ENCODE assay signal across 8 mouse cellular contexts in the genomic region with DNA sequence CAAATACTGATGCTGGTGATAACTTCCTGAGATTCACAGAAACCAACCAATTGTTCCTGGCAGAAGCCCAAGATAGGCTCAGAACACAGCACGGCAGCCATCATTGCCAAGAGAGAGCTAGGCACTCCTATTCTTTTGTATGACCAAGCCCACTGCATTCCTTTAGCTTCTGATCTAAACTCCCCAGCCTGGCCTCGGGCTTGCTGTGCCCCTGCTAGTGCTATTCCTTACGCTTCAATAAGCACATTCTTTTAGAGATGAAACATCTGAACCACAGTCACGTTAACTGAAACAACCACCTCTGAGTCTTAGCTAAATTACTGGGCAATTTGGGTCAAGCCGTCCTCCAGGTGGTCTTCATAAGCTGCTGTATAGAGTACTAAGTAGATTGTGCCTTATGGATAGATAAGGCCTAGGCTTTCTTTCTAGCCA. TPM values are rescaled to one million over a fixed set of nuclear protein-coding genes. Genes with fewer than 3 reads are reported as not detected.
DNase-seq lines count a peak whose midpoint lies in the region; ATAC-seq lines count a peak whose summit lies in the region.

No protein-coding gene starts in this region.

- H3K4me3 ChIP-seq in kidney, embryonic 15.5 days (replicated peaks) = no peak overlapping the region
- no peak overlapping the region for H3K4me3 ChIP-seq in embryonic facial prominence, embryonic 10.5 days

- WGBS in kidney, embryonic 15.5 days = 26% methylated on average over 5 of the region's 5 CpGs
- 50% methylated on average over 5 of the region's 5 CpGs for WGBS in embryonic facial prominence, embryonic 10.5 days

- ATAC-seq in kidney, embryonic 15.5 days (replicated peaks; ENCODE audit: low FRiP score) = no peak; the same call in 1 of the 2 replicates
- ATAC-seq in inflammation-experienced regulatory T-cells, adult 6 months = no peak

- H3K27ac ChIP-seq in kidney, embryonic 15.5 days = peak overlapping the region; percentile 9; the same call in 1 of the 2 replicates
- H3K27ac ChIP-seq in embryonic facial prominence, embryonic 10.5 days (replicated peaks) = 0 out of 2 replicates have a peak overlapping the region, but pooled peaks have one; percentile 7

- H3K36me3 ChIP-seq in kidney, embryonic 15.5 days = peaks cover 62% of the 10 kb centered on the region
- peaks cover 79% of the 10 kb centered on the region for H3K36me3 ChIP-seq in embryonic facial prominence, embryonic 10.5 days (replicated peaks)

- no peak overlapping the region for H3K4me2 ChIP-seq in kidney, embryonic 15.5 days

- no peak for DNase-seq in kidney, adult 9 months
- no peak for DNase-seq in embryonic facial prominence, embryonic 10.5 days (ENCODE audit: low spot score)
- peak; percentile 64 for DNase-seq in layer of hippocampus, adult 9-11 months
- peak; percentile 83 for DNase-seq in retina, embryonic 14.5 days (ENCODE audit: low spot score)
- DNase-seq in urinary bladder, adult 2 months (ENCODE audit: low spot score) = no peak
- DNase-seq in yolk sac, embryonic 10.5 days (ENCODE audit: low spot score) = no peak

- no peak overlapping the region for H3K9ac ChIP-seq in kidney, embryonic 15.5 days

- no peaks in the 10 kb centered on the region; the same call in 1 of the 2 replicates for H3K9me3 ChIP-seq in kidney, embryonic 15.5 days (replicated peaks)
- H3K9me3 ChIP-seq in embryonic facial prominence, embryonic 10.5 days = no peaks in the 10 kb centered on the region

- peaks cover 16% of the 10 kb centered on the region for H3K4me1 ChIP-seq in kidney, embryonic 15.5 days
- H3K4me1 ChIP-seq in embryonic facial prominence, embryonic 10.5 days = peaks cover 28% of the 10 kb centered on the region

- no peaks in the 10 kb centered on the region for H3K27me3 ChIP-seq in kidney, embryonic 15.5 days
- no peaks in the 10 kb centered on the region for H3K27me3 ChIP-seq in embryonic facial prominence, embryonic 10.5 days (replicated peaks; ENCODE audit: low read depth, poor library complexity, severe bottlenecking)

RNA-seq across cellular contexts. Expression of gene Pgd, which starts 53.5 kb away (rescaled TPM):
- polyA plus RNA-seq in kidney, embryonic 15.5 days (2015; fragmentation: Nextera tagmentation; extraction: Ambion mirVana) = 124 and 129 TPM in 2 replicates
- polyA plus RNA-seq in embryonic facial prominence, embryonic 10.5 days (2016; fragmentation: Nextera tagmentation; extraction: Ambion mirVana) = 153 and 164 TPM in 2 replicates
- polyA plus RNA-seq in urinary bladder, adult 2 months (2012; rRNA removed) = 114 and 117 TPM in 2 replicates
- polyA plus RNA-seq in inflammation-experienced regulatory T-cells, adult 6 months (2017; shearing (Covaris generic)) = 10 to 100 TPM; 37.7 to 56.0 (median 53.5) TPM

Comparison
In these comparisons a context has a peak if more than half of its experiments do, and no peak if none do; other contexts are left out.
1. DNase-seq: peak in layer of hippocampus, adult 9-11 months (single experiment) and retina, embryonic 14.5 days (single experiment); none in kidney, adult 9 months (single experiment), embryonic facial prominence, embryonic 10.5 days (single experiment), urinary bladder, adult 2 months (single experiment) and yolk sac, embryonic 10.5 days (single experiment).